Mouse (Mus musculus): ENCODE measurements around the gene Rsph3a. TPM values are rescaled to one million over a fixed set of nuclear protein-coding genes. Genes with fewer than 3 reads are reported as not detected.
"Not testable (repeated sequence)": the region's sequence is repeated elsewhere in the genome, so short reads cannot be mapped to it uniquely, and the experiment has no call there.

The Rsph3a gene
- 10 to 100 TPM; 40.8 to 42.8 TPM for total RNA-seq (2021)

DNA sequence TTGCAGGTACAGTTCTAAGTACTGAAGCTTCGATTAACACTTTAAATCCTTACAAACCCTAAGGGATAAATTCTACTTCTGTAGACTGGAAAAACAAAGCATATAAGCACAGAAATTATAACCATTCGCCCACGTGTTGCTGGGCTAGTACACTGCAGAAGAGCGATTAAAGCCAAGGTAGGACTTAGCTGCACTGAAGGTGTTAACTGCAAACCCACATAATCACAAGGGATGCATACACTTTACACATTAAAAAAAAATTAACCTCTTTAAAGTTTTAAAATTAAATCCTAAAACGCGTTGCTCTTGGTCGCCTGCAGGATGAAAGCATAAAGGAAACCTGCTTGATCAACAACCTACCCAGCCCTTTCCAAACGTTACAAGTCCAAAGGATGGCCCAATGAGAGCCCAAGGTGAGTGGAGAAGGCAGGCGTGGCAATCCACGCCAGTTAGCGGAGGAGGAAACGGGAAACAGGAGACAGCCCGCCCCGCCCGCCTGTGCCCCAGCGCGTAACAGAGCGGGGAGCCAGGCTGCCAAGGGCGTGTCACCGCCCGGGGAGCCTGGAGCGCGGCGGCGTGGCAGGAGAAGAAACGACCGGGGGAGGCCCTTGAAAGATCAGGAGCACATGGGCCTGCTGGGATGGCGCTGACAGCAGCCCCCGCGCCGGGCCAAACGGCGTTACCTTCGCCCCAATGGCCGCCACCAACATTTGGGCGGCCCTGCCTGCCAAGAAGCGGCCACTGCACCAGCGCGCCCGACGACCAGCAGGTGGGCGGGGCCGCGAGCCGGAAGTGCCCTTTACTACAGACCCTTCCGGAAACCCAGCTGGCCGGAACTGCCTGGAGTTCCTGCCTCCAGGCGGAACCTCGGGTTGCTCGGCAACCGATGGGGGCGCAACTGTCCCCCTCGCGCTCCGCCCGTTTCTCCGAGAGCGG is at the start of gene Rsph3a:
Gene Rsph3a (plus strand): TSS at position 498 of the 936 bp plus-strand sequence.
- intact Hi-C loops (cut with DNase I), result not testable (repeated sequence)
- peak; percentile 91 for DNase-seq

DNA sequence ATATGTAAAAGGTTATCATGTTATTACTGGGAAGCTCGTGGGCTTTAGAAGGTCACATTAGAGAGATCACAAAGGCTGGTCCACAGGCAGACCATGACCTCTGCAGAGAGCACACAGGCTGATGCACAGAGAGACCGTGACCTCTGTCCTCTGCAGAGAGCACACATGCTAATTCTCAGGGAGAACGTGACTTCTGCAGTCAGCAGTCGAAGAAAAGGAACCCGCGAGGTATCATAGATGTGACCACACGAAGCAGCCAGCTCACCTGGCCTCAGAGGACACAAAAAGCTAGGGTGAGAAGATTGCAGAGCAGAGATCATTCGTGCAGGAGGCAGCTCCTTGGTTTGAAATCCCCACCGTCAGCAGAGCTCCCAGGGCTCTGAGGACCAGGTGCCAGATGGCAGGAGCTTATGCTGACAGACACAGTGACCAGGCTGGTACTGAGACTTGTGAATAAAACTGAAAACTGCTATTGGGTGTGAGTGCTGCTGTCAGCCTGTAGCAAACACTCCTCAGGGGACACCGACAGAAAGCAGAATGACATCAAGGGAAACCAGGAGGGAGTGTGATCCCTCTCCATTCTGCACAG is 49.3 kb upstream of the Rsph3a start:
- no peak for DNase-seq
- intact Hi-C loops (cut with DNase I), result no loop called here

DNA sequence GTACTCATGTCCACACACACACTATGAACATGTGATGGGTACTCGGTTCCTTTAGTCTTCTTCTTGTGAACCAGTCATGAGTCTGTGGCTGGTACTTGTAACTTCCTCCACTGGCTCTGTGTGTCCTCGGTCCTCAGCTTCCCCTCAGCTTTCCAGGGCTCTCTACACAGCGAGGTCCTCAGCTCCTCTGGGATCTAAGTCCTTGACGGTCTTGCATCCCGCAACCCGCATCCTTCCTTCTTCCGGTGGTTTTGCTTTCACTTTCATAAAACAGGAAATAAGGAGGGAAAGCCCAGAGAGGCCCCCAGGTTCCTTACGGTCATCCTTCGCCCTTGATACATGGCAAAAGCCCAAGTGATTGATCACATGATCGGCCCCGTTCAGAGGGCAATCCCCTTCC is 48.3 kb upstream of the Rsph3a start:
- intact Hi-C loops (cut with DNase I), result no loop called here
- no peak for DNase-seq

DNA sequence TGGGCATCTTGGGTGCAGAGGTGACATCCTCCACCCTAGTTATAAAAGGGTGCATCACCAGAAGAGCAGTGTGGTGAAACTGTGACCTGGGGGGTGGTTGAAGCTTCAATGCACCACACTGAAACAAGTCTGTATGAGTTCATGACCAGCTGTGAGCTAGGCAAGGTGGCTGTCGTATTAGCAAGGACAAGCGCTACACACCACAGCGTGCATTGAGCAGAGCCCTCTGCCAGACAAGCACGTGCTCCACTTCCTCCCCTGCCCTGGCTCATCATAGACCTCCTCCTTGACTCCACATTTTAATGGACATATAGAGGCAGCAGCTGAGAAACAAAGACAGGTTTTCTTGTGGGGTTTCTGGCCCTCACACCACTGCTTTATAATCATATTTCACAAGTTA is 47.7 kb upstream of the Rsph3a start:
- no peak for DNase-seq
- intact Hi-C loops (cut with DNase I), result no loop called here

DNA sequence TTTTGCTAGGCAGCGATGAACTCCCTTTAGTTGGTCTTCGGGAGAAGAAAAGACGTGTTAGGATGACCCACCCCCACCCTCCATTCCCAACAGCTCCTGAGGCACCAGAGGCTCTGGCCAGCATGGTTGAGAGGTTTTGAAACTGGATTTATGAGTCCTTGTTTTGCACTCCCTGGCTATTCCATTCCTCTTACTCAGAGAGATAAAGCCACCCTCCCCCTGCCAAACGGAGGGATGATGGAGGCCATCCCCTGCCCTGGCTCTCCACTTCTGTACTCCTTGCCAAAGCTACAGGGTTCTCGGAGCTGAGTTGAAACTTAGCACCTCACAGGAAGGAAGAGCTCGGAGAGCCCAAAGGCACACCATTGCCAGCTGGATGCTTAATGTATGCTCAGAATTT is 46.2 kb upstream of the Rsph3a start:
- DNase-seq, result peak in 1 of 2 experiments; percentile 38
- intact Hi-C loops (cut with DNase I), result no loop called here

DNA sequence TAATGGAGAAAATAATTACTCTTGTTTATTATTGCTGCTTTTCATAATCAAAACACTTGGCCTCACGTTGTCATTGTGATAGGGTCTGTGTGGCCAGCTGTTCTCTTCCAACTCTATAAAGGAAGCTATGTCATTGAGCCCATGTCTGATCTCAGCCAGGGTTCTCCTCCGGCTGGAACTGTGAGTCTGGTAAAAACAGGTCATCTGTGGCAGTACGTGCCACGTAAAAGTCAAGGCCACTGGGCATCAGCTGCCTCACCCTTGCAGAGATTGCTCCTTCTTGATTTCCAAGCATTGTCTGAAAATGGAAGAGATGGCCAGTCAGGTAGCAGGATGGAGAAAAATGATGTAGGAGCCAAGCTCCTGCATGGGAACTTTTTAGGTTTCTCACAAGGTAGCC is 45.5 kb upstream of the Rsph3a start:
- intact Hi-C loops (cut with DNase I), result no loop called here
- no peak for DNase-seq

DNA sequence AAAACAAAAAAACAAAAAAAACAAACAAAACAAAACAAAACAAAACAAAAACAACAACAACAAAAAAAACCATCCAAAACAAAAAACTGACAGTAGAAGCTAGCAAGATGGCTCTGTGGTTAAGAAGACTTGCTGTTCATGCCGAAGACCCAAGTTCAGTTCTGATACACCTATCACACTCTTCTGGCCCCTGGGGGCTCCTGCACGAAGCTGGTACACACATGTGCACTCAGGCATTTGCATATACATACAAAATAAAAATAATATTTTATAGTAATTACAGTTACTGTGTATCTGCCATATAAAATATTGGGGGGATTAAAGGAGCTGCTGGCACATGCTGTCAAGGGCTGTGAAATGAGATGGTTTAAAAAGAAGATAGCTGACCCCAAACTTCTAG is 43.9 kb upstream of the Rsph3a start:
- no peak for DNase-seq
- intact Hi-C loops (cut with DNase I), result no loop called here

DNA sequence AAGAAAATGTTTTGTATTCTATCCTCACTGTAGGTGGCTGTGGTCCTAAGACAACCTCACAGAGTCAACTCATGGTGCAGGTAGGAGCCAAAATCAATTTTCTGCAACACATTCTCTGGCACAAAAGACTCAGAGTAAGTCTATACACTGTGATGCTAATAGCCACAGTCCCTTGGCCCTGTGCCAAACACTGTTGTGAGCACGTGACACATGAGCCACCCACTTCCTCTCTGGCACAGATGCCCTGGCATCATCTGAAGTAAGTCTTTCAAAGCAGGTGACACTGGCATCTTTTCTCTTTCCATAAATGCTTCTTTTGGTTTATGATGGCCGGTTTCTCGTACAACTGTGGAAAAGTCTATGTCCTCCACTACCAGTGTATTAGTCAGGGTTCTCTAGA is 43.1 kb upstream of the Rsph3a start:
- DNase-seq, result peak in 1 of 2 experiments; percentile 36
- intact Hi-C loops (cut with DNase I), result no loop called here

DNA sequence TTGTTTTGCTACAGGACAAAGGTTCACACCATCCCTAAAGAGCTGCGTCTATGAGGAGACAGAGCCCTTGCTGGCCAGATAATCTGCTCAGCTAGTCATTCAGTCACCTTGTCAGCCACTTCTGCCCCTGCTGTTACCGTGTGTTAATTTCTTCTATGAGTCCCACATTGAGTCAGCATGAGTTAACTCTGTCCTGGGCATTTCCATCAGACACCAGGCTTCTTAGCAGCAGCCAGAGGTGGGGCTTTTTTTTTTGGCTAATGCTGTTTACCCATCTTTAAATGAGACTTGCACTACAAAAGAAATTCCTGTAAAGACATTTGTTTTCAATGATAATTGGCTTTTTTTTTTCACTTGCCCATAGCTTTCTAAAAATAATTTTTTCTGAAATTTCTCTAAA is 40.4 kb upstream of the Rsph3a start:
- intact Hi-C loops (cut with DNase I), result no loop called here
- no peak for DNase-seq

DNA sequence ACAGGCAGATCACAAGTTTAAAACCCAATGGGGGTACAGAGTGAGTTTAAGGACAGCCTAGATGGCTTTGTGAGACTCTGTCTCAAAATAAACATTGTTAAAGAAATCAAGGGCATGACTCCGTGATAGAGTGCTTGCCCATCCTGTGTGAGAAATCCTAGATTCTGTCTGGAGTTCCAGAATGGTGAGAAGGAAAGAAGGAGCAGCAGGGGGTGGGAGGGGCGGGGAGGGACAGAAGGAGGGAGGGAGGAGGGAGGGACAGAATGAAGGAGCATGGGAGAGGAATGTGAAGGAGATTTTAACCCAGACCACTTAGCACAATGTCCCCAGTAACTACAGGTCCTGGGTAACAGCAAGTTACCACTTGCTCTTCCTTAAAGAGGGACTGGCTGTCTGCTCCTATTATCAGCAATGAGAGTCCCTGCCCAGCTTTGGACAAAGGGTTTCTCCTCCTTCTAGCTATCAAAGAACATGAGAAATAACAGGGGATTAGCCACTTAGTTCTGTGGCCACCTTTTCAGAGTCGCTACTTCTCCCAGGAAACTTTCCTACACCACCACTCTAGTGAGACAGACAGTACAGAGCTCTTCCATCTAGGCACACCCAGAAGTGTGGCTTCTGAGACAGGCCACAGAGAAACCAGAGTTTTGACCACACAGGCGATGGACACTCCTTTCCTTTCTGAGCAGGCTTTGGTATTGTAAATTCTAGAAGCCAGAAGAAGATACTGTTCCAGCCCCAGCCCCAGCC is 39.3 kb upstream of the Rsph3a start:
- no peak for DNase-seq
- intact Hi-C loops (cut with DNase I), result no loop called here

DNA sequence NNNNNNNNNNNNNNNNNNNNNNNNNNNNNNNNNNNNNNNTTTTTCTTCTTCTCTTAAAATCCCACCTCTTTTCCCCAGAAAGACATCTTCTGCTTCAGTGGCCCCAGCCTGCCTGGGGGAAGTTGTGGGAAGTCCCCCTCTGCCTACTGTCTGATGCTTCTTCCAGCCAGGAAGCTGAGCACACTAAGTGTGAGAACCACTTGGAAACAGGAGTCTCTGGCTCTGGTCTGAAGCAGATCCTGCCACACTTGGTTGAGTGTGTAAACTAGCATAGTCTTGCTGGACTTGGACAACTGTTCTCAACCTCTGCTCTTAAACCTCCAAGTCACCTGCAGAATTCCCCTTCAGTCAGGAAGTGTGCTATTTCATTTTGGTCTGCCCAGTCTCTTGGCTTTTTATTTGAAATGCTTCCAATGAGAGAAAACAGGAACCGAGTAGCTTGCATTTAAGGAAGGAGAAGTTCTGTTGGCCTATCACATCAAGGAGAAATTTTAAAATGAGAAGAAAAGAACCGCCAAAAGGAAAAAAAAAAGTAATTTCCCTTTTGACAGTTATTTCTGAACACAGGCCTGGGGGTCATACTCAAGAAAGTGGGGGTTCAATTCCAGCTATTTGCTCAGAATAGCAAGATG is 30.7 kb upstream of the Rsph3a start:
- intact Hi-C loops (cut with DNase I), result no loop called here
- no peak for DNase-seq

DNA sequence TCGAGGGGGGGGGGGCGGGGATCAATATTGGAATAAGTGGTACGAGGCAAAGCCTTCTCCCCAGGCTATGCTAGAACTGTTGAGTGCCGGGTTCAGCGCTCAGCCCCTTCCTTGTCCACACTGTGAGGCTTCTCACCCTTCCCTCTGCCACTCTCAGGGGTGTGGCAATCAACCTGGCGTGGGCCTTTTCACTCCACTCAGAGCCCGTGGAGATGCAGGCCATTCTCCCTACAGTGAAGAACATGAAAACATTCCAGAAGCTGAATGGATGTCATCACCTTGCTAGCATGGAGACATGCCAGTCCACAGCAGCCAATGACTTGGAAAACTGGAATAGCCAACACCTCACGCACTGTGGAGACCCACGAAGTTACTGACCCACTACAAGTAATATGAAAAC is 29.6 kb upstream of the Rsph3a start:
- intact Hi-C loops (cut with DNase I), result no loop called here
- DNase-seq, result no peak

DNA sequence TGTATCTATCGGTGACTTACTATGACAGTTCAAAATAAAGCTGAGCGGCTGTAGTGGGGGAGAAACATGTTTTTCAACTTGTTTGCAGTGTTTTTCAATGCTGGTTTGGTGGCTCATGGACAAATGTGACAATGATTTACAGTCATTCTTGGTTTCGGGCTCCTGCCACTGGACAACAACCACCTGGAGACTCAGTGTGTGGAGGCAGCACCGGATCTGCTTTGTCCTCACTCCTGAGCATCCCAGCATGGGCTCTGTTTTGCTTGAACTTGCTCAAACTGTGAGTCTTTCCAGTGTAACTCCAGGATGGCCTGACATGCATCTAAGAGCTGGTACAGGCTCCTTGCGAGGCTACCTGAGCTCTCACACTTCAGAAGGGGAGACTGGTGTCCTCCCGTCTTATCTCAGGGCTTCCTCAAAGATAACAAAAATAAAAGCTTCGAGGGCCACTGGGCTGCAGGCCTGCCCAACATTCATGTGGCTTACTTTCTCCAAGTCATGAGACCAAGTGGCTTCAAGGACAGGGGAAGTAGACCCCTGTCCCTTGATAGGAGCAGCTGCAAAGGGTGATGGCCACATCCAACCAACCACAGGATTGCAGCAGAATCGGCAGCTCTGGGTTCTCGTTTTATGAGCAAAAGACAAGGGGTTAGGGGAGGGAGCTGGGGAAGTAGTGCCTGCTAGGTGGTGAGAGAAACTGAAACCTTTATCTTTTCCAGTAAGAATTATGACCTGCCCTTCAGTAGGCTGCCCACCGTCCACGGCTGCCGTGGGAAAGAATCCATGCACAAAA is 28.4 kb upstream of the Rsph3a start:
- no peak for DNase-seq
- intact Hi-C loops (cut with DNase I), result no loop called here

DNA sequence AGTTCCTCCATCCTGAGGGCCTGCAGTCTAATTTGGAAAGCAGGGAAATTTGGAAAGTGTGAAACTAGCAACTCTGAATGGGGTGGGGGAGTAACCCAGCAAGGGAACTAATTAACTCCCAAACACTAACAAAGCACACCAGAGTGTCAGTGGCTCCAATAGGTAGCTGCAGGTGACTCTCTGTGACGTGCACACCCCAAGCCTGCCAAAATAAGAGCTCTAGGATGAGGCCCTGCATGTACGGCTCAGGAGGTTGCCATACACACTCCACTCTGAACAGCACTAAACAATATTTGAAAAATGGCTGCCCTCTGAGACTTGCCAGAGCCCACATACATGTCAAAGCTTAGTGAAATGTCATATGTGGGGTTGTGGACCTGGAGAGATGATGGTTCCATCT is 27.1 kb upstream of the Rsph3a start:
- intact Hi-C loops (cut with DNase I), result no loop called here
- no peak for DNase-seq

DNA sequence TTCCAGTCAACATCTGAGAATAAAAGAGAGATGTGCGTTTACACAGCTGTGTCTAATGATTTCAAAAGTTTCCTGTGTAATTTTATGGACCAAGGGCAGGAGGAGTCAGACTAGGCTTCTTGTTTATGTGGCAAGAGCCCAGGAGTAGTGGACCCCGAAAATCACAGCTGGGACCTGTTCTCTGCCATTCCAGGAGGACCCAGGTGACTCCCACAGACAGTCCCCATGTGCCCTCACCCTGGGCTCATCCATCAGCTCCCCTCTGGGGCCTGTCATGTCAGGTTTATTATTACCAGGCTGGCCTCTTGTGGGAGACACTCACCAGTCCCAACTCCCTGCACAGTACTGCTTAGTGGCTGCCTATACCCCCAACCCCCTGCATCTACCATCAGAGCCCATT is 26.2 kb upstream of the Rsph3a start:
- no peak for DNase-seq
- intact Hi-C loops (cut with DNase I), result no loop called here

DNA sequence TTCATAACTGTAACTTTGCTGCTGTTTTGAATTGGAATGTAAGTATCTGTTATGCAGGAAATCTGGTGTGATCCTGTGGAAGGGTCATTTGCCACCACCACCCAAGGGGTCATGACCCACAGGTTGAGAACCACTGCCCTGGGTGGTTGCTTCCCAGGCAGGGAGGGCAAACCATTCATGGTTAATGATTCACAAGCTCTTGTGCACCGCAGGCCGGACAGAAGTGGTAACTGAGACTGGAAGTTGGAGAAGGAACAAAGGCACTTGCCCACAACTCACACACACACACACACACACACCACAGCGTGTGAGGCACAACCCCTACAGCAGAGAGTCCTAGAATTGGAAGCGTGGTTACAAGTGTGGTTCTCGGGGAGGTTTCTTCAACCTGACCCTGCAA is 22.9 kb upstream of the Rsph3a start:
- DNase-seq, result no peak
- intact Hi-C loops (cut with DNase I), result no loop called here

DNA sequence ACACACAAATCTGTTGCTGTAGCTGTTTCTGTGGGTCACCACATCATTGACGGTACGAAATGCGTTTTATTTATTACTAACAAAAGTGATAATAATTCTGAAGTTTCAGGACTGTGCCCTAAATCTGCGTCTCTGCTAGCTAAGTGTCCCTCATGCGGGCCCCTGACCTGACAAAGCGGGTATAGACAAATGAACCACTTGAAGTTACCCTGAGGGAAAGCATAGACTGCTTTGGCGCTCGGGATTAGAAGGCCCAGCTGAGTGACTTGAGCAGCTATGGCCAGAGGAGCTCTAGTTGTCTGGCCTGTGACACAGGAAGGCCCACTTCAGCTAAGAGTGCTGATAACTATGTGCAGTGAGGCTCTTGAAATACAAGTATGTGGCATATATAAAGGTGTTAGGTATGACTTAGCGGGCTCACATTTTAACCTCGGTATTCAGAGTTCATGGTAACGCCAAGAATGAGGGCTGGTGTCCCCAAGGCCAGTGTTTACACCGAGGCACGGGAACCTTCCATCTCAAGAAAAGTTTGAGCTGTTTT is 21.2 kb upstream of the Rsph3a start:
- DNase-seq, result no peak
- intact Hi-C loops (cut with DNase I), result no loop called here

DNA sequence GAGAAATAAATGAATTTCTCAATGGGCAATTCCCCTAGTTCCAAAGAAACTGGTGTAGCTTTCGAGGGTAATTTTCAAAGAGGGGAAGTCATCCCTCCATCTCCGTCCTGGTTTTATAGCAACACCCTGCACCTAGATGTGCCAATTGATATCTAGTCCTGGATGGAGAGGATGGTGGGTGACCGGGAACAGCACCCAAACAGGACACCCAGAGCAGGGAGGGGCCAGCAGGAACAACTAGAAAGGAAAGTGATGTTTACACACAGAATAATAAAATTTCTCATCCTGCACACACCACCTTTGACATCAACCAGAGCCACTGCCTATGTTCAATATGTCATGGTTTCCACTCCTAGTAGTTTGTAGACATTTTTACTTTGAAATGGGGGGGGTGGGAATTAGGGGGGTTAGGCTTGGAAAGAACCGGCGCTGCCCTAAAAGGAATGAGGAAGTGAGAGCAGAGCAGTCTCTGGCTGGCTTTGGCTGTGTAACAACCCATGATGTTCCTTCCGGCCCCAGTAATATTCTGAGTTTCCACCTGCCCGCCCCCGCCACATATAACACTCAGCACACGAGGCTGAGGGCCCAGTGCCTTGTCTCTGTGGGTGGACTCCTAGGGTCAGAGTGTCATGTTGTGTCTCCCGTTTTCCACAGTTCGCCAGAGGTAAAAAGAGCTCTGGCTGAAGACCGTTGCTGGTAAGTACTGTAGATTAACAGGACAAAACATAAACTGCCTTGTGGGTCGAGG is 19.8 kb upstream of the Rsph3a start, which contains the start of gene Tagap:
Gene Tagap (plus strand): TSS at position 588 of the 748 bp plus-strand sequence.
- DNase-seq, result no peak
- intact Hi-C loops (cut with DNase I), result loop anchor here (5.0 kb wide), 1 partner anchor 58 kb away; no protein-coding TSS in a partner anchor

All from heart, postnatal 10 days (tissue).